Mouse (Mus musculus) thymus, adult 2 months (tissue): ENCODE data around the gene Apoe. TPM values are rescaled to one million over a fixed set of nuclear protein-coding genes. Genes with fewer than 3 reads are reported as not detected.

ENCODE experiments used
- DNase-seq: peaks from one replicate; pipeline ENCODE4 v3.0.0; 2021
- H3K27ac ChIP-seq: fragments of 200-500 bp; 2 replicates; pipeline ENCODE4 v1.5.1; 2012; ENCODE audit warnings: low read length, control low read depth; ENCODE audit not compliant: control insufficient read depth, insufficient read depth
- H3K27me3 ChIP-seq: fragments of 200-500 bp; 2 replicates; pipeline ENCODE4 v1.6.1; 2012; ENCODE audit warnings: mild to moderate bottlenecking, low read length, moderate library complexity, mixed read lengths; ENCODE audit not compliant: control insufficient read depth, insufficient read depth
- H3K36me3 ChIP-seq: fragments of 200-500 bp; 2 replicates; pipeline ENCODE4 v1.6.1; 2012; ENCODE audit warnings: mild to moderate bottlenecking, low read length, moderate library complexity; ENCODE audit not compliant: control insufficient read depth, insufficient read depth
- H3K4me1 ChIP-seq: fragments of 200-500 bp; replicated peaks from 2 replicates; pipeline ENCODE4 v1.6.1; 2012; ENCODE audit warnings: low read length; ENCODE audit not compliant: control insufficient read depth, insufficient read depth
- H3K4me3 ChIP-seq: fragments of 200-500 bp; 2 replicates; pipeline ENCODE4 v1.5.1; 2012; ENCODE audit warnings: mild to moderate bottlenecking, low read length, control low read depth, moderate library complexity; ENCODE audit not compliant: control insufficient read depth, insufficient read depth
- CTCF ChIP-seq: fragments of 200-500 bp; IDR thresholded peaks from 2 replicates; pipeline ENCODE4 v1.5.1; 2012; ENCODE audit warnings: mild to moderate bottlenecking, control low read depth, low read length, moderate library complexity, borderline replicate concordance; ENCODE audit not compliant: control insufficient read depth, poor library complexity, insufficient read depth; ENCODE audit errors: extremely low read depth
- POLR2A ChIP-seq: fragments of 200-500 bp; IDR thresholded peaks from 2 replicates; pipeline ENCODE4 v1.6.1; 2012; ENCODE audit warnings: mild to moderate bottlenecking, low read length, control low read depth, moderate library complexity; ENCODE audit not compliant: control insufficient read depth, poor library complexity, insufficient read depth; ENCODE audit errors: extremely low read depth
- WGBS: fragments of 180-500 bp; shearing (Covaris S2); methylation state at CpG from one replicate; pipeline ENCODE4 v1.1.7; 2018; 5-methylcytosine and 5-hydroxymethylcytosine counted together
- polyA plus RNA-seq: library from polyadenylated mRNA; depleted of rRNA; stranded (reverse); fragments of >200 nt; gene quantifications from 2 replicates; pipeline ENCODE4 v1.2.3, GENCODE M21; 2012

The Apoe gene
- polyA plus RNA-seq, 1 experiment, result 2,086 TPM

GRCm38 (mm10) chr7:19710650-19711049 is 11.7 kb upstream of the Apoe start:
- no peak overlapping the region for H3K27ac ChIP-seq
- no peak overlapping the region for H3K4me3 ChIP-seq
- H3K27me3 ChIP-seq, result no peaks in the 10 kb centered on the region
- 76% methylated on average over 10 of the region's 10 CpGs for WGBS
- peaks cover 4% of the 10 kb centered on the region for H3K4me1 ChIP-seq
- TF ChIP-seq POLR2A (no peak), CTCF (no peak)
- no peak for DNase-seq
- H3K36me3 ChIP-seq, result peaks cover 11% of the 10 kb centered on the region

GRCm38 (mm10) chr7:19705271-19705670 is 6.3 kb upstream of the Apoe start:
- TF ChIP-seq POLR2A (no peak), CTCF (no peak)
- Histone ChIP-seq H3K27ac (no peak overlapping the region), H3K4me3 (no peak overlapping the region), H3K4me1 (peaks cover 11% of the 10 kb centered on the region), H3K27me3 (no peaks in the 10 kb centered on the region), H3K36me3 (peaks cover 7% of the 10 kb centered on the region)
- no peak for DNase-seq
- 97% methylated on average over 7 of the region's 7 CpGs for WGBS

GRCm38 (mm10) chr7:19704475-19704874 is 5.5 kb upstream of the Apoe start:
- Histone ChIP-seq H3K27ac (no peak overlapping the region), H3K36me3 (peaks cover 7% of the 10 kb centered on the region; the same call in 1 of the 2 replicates), H3K27me3 (no peaks in the 10 kb centered on the region), H3K4me1 (peaks cover 18% of the 10 kb centered on the region), H3K4me3 (no peak overlapping the region)
- DNase-seq, result no peak
- WGBS, result 95% methylated on average over 4 of the region's 4 CpGs
- TF ChIP-seq CTCF, result no peak

- Histone ChIP-seq H3K4me3 (no peak overlapping the region), H3K27ac (no peak overlapping the region), H3K4me1 (peaks cover 31% of the 10 kb centered on the region), H3K27me3 (no peaks in the 10 kb centered on the region), H3K36me3 (no peaks in the 10 kb centered on the region)
- WGBS, result 94% methylated on average over 16 of the region's 16 CpGs
- no peak for DNase-seq
- TF ChIP-seq CTCF (no peak), POLR2A (no peak)
These were observed 4.0 kb upstream of the Apoe start for GRCm38 (mm10) chr7:19702859-19703555.

GRCm38 (mm10) chr7:19701069-19701761 is 2.2 kb upstream of the Apoe start:
- WGBS, result 55% methylated on average over 22 of the region's 22 CpGs
- no peaks in the 10 kb centered on the region for H3K36me3 ChIP-seq
- H3K27me3 ChIP-seq, result no peaks in the 10 kb centered on the region
- DNase-seq, result peak; percentile 53
- H3K4me1 ChIP-seq, result peaks cover 31% of the 10 kb centered on the region
- H3K27ac ChIP-seq, result peak overlapping the region; percentile 78
- TF ChIP-seq CTCF (peak; percentile 67; the same call in 1 of the 2 replicates), POLR2A (no peak)
- H3K4me3 ChIP-seq, result no peak overlapping the region

GRCm38 (mm10) chr7:19700299-19701068 is 1.5 kb upstream of the Apoe start:
- Histone ChIP-seq H3K27me3 (no peaks in the 10 kb centered on the region), H3K36me3 (no peaks in the 10 kb centered on the region), H3K4me1 (peaks cover 31% of the 10 kb centered on the region), H3K27ac (peak overlapping the region; percentile 78), H3K4me3 (no peak overlapping the region)
- no peak for DNase-seq
- 60% methylated on average over 12 of the region's 12 CpGs for WGBS
- no peak for TF ChIP-seq CTCF
- TF ChIP-seq POLR2A, result no peak
